Mouse (Mus musculus) spleen, adult 18-20 months (tissue): ENCODE data around the gene Tbc1d8.

Experiments
- DNase-seq, 2 experiments: peaks; one replicate each; pipeline ENCODE4 v3.0.0; 2022; ENCODE audit warnings: mixed read lengths in 2 of 2

Gene Tbc1d8

DNA sequence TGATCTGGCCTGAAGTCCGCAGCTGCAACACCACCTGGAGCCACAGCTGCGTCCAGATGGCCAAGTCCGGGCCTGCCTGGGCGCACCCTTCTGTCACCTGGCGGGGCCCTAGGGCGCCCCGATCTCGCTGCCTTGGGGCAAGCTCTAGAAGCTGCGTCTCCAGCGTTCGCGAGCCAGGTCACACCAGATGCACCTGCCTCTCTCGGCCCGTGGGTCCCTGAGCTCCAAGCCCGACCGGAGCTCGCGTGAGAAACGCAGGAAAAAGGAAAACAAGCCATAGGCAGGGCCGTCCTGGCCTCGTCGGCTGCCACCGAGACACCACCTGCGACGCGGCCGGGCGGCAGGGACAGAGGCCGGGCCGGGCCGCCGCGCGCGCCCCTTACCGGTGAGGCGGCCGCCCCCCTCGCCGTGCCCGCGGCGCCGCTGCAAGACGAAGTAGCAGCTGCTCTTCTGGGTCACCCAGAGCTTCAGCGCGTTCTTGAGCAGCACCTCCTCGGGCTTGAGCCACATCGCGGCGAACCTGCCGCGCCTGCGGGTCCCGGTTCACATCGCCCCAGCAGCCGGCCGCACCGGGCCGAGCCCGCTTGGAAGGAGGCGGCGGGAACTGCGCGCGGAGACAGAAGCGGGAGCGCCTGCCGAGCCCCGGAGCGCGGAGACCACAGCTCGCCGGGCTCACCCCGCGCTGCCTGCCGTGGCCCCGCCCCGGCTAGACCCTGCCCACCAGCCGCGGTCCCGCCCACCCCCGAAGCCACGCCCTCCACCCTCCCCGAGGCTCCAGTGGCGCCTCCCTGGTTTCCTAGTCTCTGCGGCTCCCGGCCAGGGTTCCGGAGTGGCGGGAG, at the start of gene Tbc1d8:
Gene Tbc1d8, minus strand, starts transcription at position 699 of the 839 bp plus-strand sequence.
- peak; percentile 48 to 66 for DNase-seq

DNA sequence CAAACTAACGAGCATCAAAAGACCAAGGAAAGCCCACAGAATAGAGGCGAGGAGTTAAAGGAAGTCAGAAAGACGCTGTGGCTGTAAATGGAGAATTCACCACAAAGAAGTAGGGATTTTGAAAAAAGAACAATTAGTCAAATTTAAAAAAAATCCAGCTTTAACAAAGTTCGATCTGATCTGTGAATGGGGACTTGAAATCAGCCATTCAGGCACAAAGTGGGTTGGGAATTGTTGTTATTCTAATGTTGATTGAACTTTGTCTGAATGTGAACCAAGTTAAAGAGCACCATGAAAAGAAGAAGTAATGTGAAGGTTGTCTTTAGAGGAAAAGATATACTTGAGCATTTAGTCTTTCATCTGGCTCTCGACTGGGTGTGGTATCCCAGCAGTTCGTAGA, 49.8 kb upstream of the Tbc1d8 start:
- no peak for DNase-seq

DNA sequence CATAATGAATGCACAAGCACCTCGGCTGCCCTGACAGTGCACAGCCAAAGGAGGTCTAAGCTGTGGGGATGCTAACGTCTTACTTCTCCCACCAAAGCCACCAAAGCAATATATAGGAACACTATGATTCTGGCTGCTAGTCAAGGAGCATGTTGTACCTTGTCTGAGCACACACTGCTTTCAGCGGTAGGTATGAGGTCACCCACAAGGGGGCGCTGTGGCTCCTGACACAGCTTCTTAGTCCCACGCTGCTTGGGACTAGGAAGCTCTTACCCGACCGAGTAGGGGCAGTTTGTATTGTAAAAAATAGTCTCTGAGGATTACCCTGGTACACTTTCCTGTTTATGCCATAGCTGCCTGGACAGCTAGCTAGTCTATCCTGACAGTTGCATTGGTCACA, 48.9 kb upstream of the Tbc1d8 start:
- DNase-seq, result peak; percentile 49 to 78

DNA sequence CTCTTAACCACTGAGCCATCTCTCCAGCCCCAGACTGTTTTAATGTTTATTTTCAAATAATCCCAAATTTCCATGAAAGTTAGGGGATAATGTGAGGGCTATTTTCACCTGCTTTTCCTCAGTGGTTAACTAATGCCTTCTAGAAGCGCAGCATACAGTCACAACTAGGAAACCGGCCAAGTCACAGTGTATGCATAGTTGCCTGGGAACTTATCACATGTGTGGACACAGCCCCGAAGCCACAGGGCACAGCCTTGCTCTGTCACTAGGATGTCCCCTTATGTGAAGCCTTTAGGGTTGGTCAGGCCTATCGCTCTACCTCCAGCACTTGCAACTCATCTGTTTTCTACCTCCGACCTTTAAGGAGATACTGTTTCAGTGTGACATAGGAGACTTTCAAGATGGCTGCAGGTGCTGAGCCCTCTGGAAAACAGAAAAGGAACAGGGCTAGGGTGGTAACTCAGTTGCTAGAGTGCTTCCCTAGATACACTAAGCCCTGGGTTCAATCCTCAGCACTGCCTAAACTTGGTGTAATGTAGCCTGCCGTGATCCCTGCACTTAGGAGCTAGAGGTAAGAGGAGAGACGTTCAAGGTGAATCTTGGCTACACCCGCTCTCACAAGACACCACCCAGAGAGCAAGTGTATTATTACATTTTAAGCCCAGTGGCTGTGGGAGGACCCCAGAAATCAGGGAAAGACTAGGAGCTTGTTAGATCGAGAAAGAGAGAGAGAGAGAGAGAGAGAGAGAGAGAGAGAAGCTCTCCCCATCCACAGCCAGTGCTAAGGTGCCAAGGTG, 48.0 kb upstream of the Tbc1d8 start:
- no peak for DNase-seq

DNA sequence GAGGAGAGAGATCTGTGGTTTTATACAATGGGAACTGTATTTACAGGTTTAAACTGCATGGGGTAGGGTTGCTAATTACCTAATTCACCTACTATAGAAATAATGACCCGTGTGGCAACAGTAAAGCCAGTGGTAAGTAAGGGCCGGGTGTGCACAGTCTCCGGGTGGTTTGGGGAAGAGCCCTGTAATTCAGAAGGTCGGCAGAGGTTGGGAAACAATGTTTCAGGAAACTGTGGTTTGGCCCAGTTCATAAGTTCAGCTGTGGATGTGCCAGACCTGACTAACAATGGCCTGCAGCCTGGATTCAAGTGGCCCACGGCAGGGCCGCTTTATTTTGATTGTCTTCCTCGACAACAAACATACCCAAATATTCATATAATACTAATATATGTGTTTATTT, 47.2 kb upstream of the Tbc1d8 start:
- no peak for DNase-seq

DNA sequence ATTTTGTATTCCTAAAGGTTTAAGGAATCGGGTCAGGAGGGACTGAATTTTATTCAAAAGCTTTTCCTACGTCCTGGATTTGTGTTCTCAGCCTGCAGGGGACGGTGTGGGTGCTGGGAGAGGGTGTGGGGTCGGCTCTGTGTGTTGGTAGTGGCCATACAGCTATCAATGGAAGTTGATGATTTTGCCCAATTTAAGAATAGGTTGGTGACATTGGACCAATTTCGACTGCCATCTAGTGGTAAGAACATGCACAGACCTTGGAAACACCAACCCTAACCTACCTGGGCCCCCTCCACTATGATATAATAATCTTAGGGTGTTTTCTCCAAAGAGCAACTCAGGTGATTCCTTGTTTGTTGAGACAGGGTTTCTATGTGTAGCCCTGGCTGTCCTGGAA, 44.0 kb upstream of the Tbc1d8 start:
- no peak for DNase-seq

DNA sequence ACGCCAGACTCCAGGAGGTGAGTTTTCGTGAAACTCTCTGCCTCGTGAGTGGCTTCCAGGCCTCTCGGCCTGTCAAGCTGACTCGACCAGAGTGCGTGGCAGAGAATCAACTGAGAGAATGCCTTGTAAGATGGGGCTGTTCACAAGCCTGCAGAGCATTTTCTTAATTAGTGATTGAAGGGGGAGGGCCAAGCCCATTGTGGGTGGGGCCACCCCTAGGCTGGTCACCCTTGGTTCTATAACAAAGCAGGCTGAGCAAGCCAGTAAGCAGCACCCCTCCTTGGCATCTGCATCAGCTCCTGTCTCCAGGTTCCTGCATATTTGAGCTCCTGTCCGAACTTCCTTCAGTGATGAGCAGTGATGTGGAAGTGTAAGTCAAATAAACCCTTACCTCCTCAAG, 42.8 kb upstream of the Tbc1d8 start:
- DNase-seq, result no peak

DNA sequence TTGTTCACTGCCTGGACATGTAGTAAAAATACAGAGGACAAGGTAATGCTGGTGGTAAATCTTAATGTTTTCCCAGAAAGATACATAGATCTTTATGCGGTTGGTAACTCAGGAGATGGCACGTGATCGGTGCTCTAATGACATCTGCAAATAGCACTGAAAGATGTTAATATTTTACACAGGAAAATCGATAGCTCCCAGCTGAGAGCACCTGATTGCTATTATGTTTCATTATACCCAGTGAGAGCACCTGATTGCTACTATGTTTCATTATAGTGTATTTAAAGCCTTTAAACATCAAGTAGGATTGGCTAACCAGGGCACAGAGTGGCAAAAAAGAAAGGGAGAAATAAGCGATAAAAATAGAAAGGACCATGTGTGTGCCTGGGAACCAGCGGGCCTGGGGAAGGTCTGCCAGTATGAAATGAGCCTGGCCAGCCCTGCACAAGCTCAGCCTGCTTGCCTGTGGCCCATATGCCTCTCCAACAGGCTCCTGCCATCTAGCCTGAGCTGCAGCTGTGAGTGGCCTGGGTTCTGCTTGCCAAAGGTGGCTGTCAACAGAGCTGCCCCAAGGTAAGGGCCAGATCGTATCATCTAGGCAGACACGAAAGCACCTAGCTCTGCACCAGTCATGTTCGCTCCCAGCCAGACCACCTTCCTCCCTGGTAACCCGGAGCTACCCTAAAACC, 36.9 kb upstream of the Tbc1d8 start:
- no peak for DNase-seq

DNA sequence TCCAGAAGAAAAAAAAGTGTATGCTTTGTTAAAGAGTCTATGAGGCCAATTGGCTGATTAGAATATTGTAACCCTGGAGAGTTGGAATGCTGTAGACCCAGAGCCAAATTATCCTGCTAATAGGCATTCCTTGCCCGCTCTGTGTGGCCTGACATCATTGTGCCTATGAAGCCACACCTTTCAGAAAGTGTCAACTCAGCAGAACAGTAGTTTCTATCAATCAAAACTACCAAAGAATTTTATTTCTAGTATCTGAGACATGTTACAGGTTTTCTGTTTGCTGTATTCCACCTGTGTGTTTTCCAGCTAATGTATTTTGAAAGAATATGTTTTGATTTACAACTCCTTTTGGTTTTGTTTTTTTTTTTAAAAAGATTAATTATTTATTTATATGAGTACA, 33.6 kb upstream of the Tbc1d8 start:
- DNase-seq, result no peak

DNA sequence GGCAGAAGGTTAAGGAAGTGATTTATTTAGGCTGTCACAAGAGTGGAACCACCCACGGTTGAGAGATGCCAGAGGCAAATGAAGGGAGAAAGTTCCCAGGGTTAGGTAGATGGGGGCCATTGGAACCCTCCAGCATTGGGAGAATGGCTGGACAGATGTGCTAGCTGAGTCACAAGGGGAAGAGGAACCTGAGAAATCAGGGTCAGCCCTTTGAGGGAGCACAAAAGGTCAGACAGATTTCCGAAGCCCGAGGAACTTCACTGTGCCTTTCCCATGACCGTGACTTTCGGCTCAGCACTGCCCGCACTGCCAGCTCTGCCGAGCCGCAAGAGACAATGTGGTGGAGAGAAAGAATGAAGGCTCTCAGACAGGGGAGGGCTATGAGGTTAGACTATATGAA, 33.2 kb upstream of the Tbc1d8 start:
- DNase-seq, result no peak

DNA sequence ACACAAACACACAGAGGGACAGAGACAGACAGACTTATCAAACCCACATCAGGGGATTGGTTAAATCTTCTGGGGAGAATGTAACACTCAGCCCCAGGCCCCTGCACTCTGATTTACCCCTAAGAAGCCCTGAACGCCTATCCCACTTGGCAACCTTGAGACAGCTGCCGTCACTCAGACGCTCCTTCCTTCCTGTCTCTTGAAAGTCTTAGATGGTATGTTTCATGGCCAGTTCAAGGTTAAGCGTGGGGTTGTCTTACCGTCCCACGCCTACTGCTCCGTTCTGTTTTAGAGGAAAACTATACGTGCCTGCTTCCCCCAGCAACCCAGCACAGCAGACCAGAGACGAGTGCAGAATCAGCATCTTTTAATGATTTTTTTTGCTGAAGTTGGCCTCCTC, 27.0 kb upstream of the Tbc1d8 start:
- no peak for DNase-seq

DNA sequence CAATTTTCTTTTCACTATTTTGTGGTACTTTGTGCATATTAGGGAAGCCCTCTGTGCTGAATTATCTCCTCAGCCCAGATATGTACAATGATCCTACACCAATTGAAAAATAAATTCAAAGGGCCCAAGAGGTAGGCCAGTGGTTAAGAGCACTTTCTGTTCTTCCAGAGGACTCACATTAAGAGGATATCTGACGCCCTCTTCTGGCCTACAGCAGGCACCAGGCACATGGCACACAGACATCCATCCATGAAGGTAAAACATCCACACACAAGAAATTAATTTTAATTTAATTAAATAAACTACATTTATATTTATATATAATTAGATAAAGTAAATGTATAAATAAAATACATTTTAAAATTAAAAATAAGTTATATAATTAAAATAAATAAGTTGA, 25.7 kb upstream of the Tbc1d8 start:
- DNase-seq, result no peak

DNA sequence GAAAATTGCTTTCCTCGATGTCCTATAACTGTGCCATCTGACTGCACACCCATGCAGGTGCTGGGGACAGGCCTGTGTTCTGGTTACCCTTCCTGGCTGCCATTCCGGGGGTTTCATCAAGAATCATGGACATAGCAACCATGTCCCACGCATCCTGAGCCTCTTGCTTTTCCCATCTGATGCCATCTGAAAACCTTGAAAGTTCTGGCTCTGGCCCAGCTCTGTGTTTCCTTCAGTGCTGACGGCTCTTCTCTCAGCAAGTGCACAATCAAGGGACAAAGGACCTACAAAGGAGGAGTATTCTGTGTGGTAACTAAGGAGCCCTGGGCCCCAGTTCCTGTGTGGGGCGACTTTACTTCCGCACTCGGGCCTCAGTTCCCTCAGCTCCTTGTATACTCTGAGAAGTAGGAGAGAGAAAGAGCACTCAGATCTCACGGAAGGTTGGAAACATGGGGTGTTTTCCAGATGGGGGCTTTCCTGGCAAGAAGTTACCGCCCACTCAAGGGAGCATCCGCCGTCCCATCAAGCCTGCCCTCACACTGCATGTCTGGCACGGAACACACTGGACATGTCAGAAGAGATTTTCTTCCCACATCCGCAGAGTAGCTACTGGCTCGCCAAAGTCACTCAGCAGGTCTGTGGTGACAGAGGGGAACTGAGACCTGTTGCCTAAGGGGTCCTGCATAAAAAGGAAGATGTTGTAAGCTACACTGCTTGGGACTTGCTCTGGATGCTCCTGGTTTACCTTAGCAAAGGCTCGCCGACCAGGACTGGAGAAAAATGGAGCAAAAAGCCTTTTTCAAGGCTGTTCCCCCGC, 24.5 kb upstream of the Tbc1d8 start:
- DNase-seq, result peak; percentile 27 to 31

DNA sequence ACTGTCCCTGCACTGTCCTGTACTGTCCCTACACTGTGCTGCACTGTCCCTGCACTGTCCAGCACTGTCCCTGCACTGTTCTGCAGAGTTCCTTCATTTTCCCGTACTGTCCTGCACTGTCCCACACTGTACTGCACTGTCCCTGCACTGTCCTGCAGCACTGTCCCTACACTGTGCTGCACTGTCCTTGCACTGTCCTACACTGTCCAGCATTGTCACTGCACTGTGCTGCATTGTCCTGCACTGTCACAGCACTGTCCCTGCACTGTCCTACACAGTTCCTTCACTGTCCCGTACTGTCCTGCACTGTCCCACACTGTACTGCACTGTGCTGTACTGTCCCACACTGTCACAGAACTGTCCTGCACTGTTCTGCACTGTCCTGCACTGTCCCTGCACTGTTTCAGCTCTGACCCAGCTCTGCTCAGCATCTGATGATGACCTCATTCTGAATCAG, 21.0 kb upstream of the Tbc1d8 start:
- no peak for DNase-seq

DNA sequence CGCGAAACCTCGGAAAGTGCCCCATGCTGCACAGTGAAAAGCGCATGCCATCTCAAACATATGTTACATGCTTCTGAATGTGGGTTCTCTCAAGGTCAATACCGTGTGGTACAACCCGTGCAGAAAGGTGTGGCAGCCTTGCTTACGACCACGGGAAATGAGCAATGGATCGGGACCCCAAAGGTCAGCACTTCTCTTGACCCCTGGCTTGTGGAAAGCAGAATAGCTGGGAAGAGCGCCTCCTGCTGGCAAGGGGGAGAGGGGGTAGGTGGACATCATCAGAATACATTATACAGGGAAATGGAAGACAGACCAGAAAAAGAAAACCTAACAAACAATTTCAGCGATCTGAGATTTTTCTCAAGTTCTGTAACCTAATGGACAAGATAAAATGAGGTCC, 19.2 kb upstream of the Tbc1d8 start:
- no peak for DNase-seq

DNA sequence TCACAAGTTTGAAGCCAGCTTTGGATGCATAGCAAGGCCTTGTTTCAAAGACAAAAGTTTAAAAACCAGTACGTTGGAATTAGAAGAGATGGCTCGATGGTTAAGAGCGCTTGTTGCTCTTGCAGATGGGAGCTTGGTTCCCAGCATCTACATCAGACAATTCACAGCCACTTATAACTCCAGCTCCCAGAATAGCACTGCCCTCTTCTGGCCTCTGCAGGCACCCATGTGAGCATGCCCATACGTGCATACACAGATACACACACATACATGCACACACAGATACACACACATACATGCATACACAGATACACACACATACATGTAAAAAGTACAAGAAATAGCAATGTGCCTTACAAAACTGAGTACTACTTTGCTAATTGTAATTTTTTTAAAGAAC, 18.4 kb upstream of the Tbc1d8 start:
- no peak for DNase-seq

DNA sequence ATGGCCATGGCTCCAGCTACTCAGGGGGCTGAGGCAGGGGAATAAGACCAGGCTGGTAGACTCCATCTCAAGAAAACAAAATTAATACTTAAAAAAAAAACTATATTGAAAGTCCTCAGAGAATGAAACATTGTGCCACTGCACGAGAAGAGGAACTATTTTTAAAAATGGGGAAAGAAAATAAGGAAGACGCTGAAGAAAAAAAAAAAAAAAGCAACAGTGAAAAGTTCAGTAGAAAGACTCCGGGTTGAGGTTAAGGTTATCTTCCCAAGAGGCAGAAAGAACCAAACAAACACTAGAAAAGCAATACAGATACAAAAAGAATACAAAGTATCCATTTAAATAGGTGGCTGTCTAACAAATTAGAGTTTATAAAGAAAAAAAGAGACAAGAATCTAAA, 15.1 kb upstream of the Tbc1d8 start:
- no peak for DNase-seq

DNA sequence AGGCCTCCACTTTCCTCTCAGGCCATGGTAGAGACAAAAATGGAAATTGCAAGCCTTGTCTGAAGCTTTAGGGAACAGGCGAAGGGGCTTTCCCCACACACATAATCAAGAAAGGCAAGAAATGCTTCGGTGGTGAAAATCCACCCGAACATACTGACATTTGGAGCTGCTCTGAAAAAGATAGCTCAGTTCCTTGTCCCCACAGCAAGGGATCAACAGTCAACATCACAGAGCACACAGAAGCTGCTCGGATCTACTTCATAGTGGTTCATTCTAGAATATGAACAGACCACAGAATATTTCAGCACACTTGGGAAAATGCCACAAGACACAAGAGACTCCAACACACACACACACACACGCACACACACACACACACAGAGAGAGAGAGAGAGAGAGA, 14.6 kb upstream of the Tbc1d8 start:
- DNase-seq, result no peak

DNA sequence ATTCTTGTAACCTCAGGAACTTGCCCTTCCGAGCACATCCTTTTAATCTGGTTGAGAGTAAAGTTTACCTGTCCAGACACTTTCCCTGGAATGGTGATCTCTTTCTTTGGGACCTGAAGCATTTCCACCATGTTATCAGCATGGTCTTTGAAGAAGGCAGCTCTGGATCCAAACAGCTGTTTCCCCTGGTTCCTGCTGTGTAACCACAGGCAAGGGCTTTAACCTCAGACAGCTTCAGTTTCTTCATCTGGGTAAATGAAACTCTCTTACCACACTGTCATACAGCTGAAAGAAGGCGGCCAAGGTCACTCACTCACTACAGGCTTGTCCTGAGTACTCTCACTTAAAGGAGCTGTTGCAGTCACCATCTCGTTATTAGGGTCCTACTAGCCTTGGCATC, 8.8 kb upstream of the Tbc1d8 start:
- no peak for DNase-seq

DNA sequence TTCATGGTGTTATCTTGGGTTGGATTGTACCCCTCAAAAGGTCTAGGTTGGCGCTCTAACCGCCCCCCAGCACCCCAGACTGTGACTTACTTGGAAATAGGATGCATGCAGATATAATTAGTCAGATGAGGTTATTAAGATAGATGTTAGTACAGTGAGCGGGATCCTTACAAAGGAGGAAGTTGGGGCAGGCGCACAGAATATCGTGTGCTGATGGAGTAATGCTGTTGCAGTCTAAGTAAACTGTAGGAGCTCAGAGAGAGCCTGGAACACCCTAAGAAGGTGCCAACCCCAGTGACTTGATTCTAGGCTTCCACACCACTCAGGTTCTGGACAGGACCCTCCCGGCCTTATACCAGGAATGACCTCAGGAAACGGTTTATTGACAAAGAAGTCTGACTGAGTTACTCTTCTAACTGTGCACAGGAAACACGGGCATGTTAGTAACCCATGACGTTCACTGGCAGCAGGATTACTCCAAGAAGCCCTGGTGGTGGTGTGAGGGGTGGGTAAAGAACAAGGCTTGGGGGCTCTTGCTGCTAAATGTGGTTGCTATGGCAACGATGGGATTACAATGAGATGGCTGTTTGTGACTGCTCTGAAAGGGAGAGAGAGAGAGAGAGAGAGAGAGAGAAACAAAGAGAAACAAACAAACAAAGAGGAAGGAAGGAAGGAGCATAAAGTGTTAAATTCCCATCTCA, 3.7 kb upstream of the Tbc1d8 start:
- no peak for DNase-seq

DNA sequence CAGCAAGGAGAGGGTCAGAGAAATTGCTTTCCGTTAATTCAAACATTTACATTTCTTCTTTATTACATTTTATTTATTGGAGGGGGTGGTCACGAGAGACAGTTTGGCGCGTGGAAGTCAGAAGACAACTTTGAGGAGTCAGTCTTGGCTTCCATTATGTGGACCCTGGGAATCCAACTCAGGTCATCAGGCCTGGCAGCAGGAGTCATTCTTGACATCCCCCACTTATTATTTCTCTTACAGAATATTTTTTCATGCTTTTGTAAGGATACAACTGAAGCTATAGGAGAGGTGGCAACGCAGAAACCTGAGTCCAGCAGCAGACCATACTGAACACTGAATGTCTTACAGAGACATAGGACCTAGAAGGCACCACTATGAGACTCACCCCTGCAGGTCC, 699 bp upstream of the Tbc1d8 start:
- DNase-seq, result no peak

DNA sequence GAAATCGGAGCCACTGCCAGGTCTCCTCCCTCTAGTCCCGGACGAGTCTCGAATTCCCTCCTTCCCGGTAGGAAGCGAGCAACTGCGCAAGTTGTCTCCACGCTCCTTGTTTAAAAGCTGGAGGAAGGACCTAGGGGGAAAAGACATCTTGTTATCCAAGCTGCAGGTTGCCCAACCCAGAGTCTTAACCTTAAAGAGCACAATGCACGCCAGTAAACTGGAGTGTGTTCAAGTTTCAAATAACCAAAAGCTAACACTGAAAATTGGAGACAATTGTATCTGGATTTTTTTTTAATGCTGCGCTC, 293 bp upstream of the Tbc1d8 start:
- DNase-seq, result no peak
